Mouse (Mus musculus) small intestine, adult 2 months (tissue): Measurements from ENCODE around the gene Prss43.

Experiments
- CTCF ChIP-seq: fragments of 200-500 bp; IDR thresholded peaks from 2 replicates; pipeline ENCODE4 v1.5.1; 2012; ENCODE audit warnings: low read depth, mild to moderate bottlenecking, control low read depth, inconsistent platforms, low read length, moderate library complexity, mixed read lengths; ENCODE audit not compliant: insufficient replicate concordance, insufficient read length; ENCODE audit errors: extremely low read depth
- POLR2A ChIP-seq: fragments of 200-500 bp; IDR thresholded peaks from 2 replicates; pipeline ENCODE4 v1.6.1; 2012; ENCODE audit warnings: low read depth, mild to moderate bottlenecking, control low read depth, inconsistent platforms, low read length, moderate library complexity

DNA sequence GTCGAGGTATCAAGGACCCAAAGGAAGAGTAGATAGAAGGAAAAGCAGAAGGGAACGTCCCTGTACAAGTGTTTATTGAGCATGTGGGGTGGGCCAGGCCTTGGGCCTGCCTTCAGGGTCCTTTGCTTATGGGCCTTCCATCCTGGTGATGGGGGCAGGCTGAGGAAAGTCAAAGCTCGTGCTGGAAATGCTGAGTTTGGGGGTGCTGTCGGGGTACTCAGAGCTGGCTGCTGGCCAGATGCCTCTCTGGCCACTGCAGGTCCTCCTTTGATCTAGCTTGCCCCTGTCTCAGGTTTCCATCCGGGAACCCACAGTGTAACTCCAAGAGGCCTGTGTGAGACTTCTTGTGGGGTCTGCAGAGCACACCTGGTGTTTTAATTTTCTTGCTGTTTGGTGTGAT is 32.0 kb downstream of the Prss43 start:
- TF ChIP-seq CTCF (no peak), POLR2A (no peak)
